Mouse (Mus musculus): ENCODE results near the gene Mrps2.

DNA sequence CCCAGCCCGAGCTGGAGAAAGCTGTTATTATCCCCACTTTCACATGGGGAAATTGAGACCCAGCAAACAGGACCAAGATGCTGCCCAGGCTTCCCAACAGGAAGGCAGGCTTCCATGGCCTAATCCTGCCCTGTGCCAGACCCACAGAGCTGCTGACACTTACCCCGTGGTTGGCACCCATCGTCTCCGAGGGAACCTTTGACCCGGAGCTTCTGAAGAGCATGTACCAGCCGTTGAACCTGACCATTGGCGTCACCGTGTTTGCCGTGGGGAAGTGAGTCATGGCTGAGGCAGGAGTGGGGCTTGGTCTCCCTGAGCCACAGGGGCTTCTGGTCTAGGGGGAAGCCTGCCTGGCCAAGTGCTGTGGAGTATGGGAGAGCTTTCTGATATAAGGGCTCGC is 35.1 kb downstream of the Mrps2 start:
- no peak for TF ChIP-seq CTCF (IDR thresholded peaks at IDR 0.05; ENCODE audit: extremely low read depth, insufficient read depth, insufficient read length, insufficient replicate concordance)
- no peak for TF ChIP-seq POLR2A (IDR thresholded peaks at IDR 0.05; ENCODE audit: low read depth, low read length)
